Mouse (Mus musculus): Measurements from ENCODE around the gene Vmn1r209. TPM values are rescaled to one million over a fixed set of nuclear protein-coding genes. Genes with fewer than 3 reads are reported as not detected.
"Not testable (repeated sequence)": the region's sequence is repeated elsewhere in the genome, so short reads cannot be mapped to it uniquely, and the experiment has no call there.

Gene Vmn1r209
- polyA plus RNA-seq (2012; ENCODE audit: insufficient read depth, insufficient read length, missing spikeins): not detected in 2 replicates

DNA sequence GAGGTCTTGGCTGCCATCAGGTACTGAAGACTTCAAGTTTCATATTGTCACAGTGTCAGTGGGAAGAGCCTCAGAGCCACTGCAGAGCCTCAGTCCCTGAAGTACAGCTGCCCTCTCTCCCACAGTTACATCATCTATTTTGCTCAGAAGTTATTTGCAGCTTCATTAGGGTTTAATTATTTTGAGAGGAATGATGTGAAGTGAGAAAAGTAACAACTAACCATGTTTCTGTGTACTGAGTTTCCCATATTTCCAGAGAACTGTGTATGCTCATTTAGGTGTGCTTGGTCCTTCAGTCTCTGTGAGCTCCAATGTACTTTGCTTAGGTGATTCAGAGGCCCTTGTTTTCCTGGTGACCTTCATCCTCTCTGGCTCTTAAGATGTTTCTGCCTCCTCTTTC is at the start of gene Vmn1r209:
Gene Vmn1r209, minus strand, starts transcription at position 101 of the 400 bp plus-strand sequence.
- not testable (repeated sequence) for H3K4me3 ChIP-seq (ENCODE audit: insufficient read depth, low read depth, low read length)

DNA sequence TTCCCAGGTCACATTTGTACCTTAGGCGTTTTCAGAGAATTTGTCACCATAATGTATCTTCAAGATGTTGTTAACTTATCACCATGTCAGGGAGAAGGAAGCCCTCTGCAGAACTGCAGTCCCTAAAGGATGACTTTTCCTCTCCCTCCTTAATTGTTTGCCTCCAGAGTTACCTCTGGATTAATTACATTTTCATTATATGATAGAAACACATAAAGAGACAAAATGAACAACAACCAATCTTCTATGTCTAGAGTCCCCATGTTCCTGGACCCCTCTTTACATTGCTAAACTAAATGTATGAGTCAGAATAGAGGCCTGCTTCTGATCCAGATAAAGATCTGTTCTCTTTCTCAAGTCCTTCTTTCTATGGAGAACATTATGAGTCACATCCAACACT is 48.0 kb upstream of the Vmn1r209 start, which contains the start of gene Vmn1r211:
Gene Vmn1r211, minus strand, starts transcription at position 101 of the 400 bp plus-strand sequence.
- H3K4me3 ChIP-seq (ENCODE audit: insufficient read depth, low read depth, low read length): no peak within 1 kb of the TSS
- no peak within 1 kb of the TSS for H3K27ac ChIP-seq (replicated peaks; ENCODE audit: low read depth, low read length)
- no peaks in the 10 kb centered on the region for H3K4me1 ChIP-seq (ENCODE audit: control insufficient read depth, insufficient read depth, insufficient read length, low read length)

More for the DNA sequence above, at the start of gene Vmn1r209:
- not testable (repeated sequence) for H3K27ac ChIP-seq (replicated peaks; ENCODE audit: low read depth, low read length); H3K4me1 ChIP-seq (ENCODE audit: control insufficient read depth, insufficient read depth, insufficient read length, low read length)

DNA sequence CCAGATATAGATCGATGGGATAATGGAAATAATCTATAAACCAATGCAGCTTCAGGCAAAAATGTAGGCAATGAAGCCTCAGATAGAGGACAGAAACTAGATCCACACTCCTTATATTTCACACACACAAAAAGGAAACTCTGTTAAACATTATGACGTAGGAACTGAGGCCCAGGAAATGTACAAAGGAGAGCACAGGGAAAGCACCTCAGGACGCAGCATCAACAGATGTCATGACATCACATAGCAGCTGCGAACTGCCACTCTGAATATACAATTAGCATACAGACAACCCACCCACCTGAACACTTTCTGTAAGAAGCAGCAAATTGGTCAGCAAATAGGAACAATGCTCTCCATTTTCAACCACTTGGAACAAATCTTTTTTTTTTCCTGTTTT is 45.3 kb upstream of the Vmn1r209 start:
- H3K27ac ChIP-seq (replicated peaks; ENCODE audit: low read depth, low read length): no peak overlapping the region

DNA sequence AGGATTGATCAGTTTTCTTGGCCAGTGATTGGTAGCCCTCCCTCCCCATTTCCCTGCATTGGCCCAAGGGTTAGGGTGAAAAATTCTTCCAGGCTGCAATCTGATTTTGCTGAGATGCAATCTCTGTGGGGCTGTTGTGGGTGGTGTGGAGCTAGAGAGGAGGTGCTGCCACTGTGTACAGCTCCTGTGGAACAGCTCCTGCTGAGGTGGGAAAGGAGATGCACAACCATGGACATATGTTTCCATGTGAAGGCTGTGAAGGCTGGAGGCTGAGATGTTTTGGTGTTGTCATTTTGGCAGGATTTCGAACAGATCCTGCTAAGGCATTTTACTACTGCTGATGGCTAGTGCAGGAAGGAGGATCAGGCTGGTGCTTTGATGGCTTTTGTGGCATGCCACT is 37.3 kb upstream of the Vmn1r209 start:
- Histone ChIP-seq H3K4me1 (ENCODE audit: control insufficient read depth, insufficient read depth, insufficient read length, low read length) (no peaks in the 10 kb centered on the region), H3K4me3 (ENCODE audit: insufficient read depth, low read depth, low read length) (no peak overlapping the region), H3K27ac (replicated peaks; ENCODE audit: low read depth, low read length) (no peak overlapping the region)

More for the DNA sequence above, 45.3 kb upstream of the Vmn1r209 start:
- no peak overlapping the region for H3K4me3 ChIP-seq (ENCODE audit: insufficient read depth, low read depth, low read length)
- no peaks in the 10 kb centered on the region for H3K4me1 ChIP-seq (ENCODE audit: control insufficient read depth, insufficient read depth, insufficient read length, low read length)

DNA sequence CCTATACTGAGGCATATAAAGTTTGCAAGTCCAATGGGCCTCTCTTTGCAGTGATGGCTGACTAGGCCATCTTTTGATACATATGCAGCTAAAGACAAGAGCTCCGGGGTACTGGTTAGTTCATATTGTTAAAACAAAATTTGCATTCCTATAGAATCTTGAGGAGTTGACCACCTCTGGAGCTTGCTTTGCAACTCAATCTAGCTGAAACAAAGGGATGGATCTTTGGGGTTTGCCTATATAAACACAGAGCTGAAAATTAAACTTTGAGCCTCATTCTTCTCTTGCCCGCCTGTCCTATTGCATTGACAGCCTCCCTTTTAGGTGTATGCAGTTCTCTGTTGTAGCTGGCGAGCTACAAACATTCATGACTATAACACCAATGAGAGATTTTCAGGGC is 34.8 kb upstream of the Vmn1r209 start:
- not testable (repeated sequence) for H3K27ac ChIP-seq (replicated peaks; ENCODE audit: low read depth, low read length); H3K4me1 ChIP-seq (ENCODE audit: control insufficient read depth, insufficient read depth, insufficient read length, low read length)

DNA sequence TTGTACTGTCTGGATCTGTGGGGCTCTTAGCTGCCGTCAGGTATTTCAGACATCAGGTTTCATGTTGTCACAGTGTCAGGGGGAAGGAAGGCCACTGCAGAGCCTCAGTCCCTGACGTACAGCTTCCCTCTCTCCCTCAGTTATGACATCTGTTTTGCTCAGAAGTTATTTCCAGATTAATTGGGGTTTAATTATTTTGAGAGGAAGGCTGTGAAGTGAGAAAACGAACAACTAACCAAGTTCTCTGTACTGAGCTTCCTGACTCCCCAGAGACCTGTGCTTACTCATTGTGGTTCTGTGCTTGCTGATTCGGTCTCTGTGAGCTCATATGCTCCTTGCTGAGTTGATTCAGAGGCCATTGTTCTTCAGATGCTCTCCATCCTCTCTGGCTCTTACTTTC is 21.8 kb upstream of the Vmn1r209 start, which contains the start of gene Vmn1r210:
Gene Vmn1r210, minus strand, starts transcription at position 101 of the 400 bp plus-strand sequence.
- Histone ChIP-seq H3K4me3 (ENCODE audit: insufficient read depth, low read depth, low read length) (no peak within 1 kb of the TSS), H3K4me1 (ENCODE audit: control insufficient read depth, insufficient read depth, insufficient read length, low read length) (no peaks in the 10 kb centered on the region), H3K27ac (replicated peaks; ENCODE audit: low read depth, low read length) (no peak within 1 kb of the TSS)

More for the DNA sequence above, 34.8 kb upstream of the Vmn1r209 start:
- not testable (repeated sequence) for H3K4me3 ChIP-seq (ENCODE audit: insufficient read depth, low read depth, low read length)

DNA sequence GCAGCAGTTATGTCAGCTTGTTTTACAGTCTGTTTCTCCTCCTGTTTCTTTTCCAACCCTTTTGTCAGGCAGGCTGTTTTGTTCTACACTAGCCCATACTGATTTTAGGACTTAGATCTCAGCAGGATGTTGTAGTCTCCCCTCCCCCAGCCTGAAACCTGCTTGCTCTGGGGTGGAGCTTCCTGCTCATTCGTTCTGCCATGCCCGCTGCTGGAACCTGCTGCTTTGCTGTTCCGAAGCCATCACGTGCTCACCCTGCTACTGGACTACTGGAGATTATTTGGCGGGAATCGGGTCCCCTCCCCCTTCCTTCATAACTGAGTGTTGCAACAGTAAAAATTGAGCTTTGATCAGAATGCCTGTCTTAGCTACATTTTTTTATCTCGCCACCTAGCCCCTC is 19.9 kb upstream of the Vmn1r209 start:
- H3K4me3 ChIP-seq (ENCODE audit: insufficient read depth, low read depth, low read length); H3K4me1 ChIP-seq (ENCODE audit: control insufficient read depth, insufficient read depth, insufficient read length, low read length); H3K27ac ChIP-seq (replicated peaks; ENCODE audit: low read depth, low read length): not testable (repeated sequence)

DNA sequence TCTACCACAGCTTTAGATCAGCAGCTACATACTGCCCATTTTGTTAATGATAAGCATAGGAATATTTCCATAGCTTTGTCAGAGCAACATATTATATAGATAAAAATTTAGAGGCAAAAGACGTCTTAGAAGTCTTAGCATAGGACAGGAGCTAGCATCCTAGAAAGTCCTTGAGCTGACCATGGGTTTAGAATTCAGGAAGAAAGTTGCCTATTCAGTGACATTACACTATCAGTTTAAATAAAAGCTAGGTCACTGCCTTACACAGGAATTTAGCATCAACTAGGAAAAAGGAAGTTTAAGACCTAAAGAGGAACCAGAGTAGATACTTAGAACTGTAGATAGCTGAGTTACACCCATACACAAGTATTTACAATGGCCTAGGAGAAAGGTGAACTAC is 12.1 kb upstream of the Vmn1r209 start:
- H3K4me3 ChIP-seq (ENCODE audit: insufficient read depth, low read depth, low read length); H3K4me1 ChIP-seq (ENCODE audit: control insufficient read depth, insufficient read depth, insufficient read length, low read length); H3K27ac ChIP-seq (replicated peaks; ENCODE audit: low read depth, low read length): not testable (repeated sequence)

DNA sequence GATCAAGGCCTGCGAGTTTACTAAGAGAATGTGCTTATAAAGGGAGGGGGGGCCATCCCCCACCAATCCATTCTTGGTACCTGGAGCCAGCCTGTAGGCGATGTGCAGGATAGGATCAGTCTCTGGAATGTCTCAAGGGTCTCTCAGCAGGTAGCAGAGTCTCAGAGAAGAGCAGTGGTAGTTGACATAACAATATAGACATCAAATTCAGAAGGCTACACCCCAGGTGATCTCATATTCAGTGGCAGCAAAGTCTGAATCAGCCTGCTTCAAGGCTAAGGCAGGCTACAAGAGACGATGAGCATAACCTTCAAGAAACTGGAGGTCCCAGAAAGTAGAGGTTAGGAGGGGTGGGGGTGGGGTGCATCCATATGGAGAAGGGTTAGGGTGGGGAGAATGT is 21.4 kb downstream of the Vmn1r209 start:
- H3K4me1 ChIP-seq (ENCODE audit: control insufficient read depth, insufficient read depth, insufficient read length, low read length); H3K27ac ChIP-seq (replicated peaks; ENCODE audit: low read depth, low read length); H3K4me3 ChIP-seq (ENCODE audit: insufficient read depth, low read depth, low read length): not testable (repeated sequence)

DNA sequence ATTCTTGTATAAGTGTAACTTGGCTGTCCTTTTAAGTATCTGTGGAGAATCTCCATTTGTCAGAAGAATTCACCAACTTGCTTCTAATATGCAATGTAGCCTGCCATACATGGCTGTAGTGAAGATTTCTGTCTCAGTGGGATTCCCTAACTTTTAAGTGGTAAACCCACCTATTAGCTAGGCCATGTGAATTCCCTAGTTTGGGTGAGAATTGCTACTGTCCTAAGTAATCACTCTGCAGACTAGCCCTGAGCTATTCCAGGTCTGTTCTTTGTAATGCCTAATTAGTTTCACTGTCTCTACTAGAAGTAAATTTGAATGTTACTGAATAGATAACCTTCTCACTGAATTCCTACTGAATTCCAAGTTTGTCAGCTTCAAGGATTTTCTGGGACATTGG is 25.3 kb downstream of the Vmn1r209 start:
- not testable (repeated sequence) for H3K27ac ChIP-seq (replicated peaks; ENCODE audit: low read depth, low read length)

DNA sequence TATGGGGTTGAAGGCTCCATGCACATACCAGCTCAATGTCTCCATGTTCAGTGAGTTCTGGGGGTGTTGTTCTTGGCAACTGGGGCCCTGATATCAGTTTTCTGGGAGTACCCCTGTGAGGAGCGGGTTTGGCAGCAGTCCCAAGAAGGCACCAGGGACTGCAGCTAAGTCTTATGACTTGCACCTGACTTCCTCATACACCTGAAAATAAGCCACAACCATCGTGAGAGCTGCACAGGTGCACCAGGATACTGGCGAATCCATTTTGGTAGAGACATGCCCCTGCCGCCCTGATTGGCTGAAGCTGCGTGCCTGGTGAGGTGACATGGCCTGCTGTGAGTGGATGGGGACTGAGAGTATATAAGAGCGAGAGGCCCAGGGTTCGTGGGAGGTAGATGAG is 32.2 kb downstream of the Vmn1r209 start, which contains the start of gene Vmn1r208:
Gene Vmn1r208, minus strand, starts transcription at position 101 of the 400 bp plus-strand sequence.
- H3K4me1 ChIP-seq (ENCODE audit: control insufficient read depth, insufficient read depth, insufficient read length, low read length); H3K4me3 ChIP-seq (ENCODE audit: insufficient read depth, low read depth, low read length); H3K27ac ChIP-seq (replicated peaks; ENCODE audit: low read depth, low read length): not testable (repeated sequence)

More for the DNA sequence above, 25.3 kb downstream of the Vmn1r209 start:
- not testable (repeated sequence) for H3K4me1 ChIP-seq (ENCODE audit: control insufficient read depth, insufficient read depth, insufficient read length, low read length); H3K4me3 ChIP-seq (ENCODE audit: insufficient read depth, low read depth, low read length)

DNA sequence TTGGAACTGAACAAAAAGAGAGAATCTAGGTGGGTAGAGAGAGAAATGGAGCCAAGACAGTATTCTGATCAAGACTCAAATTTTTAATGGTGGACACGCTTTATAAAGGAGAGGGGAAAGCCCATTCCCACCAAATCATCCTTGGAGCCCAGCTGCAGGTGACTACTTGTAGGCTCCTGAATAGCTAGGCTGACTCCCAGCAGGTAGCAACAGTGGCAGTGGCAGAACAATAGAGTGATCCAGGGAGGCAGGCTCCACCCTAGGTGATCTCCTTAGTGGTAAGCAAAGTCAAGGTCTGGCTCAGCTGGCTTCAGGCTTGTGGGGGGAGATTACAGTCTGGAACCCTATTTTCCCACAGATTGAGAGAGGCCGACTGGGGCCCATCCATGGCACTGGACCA is 37.9 kb downstream of the Vmn1r209 start:
- H3K4me1 ChIP-seq (ENCODE audit: control insufficient read depth, insufficient read depth, insufficient read length, low read length); H3K27ac ChIP-seq (replicated peaks; ENCODE audit: low read depth, low read length); H3K4me3 ChIP-seq (ENCODE audit: insufficient read depth, low read depth, low read length): not testable (repeated sequence)

Other genes with a start within 250 kb of the Vmn1r209 start
- not detected in 2 replicates for gene Vmn1r205, start 216.7 kb downstream of the Vmn1r209 start, polyA plus RNA-seq (2012; ENCODE audit: insufficient read depth, insufficient read length, missing spikeins)
- gene Vmn1r206, start 185.4 kb downstream of the Vmn1r209 start, polyA plus RNA-seq (2012; ENCODE audit: insufficient read depth, insufficient read length, missing spikeins): not detected in 2 replicates
- not detected in 2 replicates for gene Vmn1r207-ps, start 80.1 kb downstream of the Vmn1r209 start, polyA plus RNA-seq (2012; ENCODE audit: insufficient read depth, insufficient read length, missing spikeins)
- gene Vmn1r208, start 32.3 kb downstream of the Vmn1r209 start, polyA plus RNA-seq (2012; ENCODE audit: insufficient read depth, insufficient read length, missing spikeins): not detected in 2 replicates
- gene Vmn1r210, start 21.7 kb upstream of the Vmn1r209 start, polyA plus RNA-seq (2012; ENCODE audit: insufficient read depth, insufficient read length, missing spikeins): not detected in 2 replicates
- not detected in 2 replicates for gene Vmn1r211, start 47.9 kb upstream of the Vmn1r209 start, polyA plus RNA-seq (2012; ENCODE audit: insufficient read depth, insufficient read length, missing spikeins)
- not detected in 2 replicates for gene Vmn1r212, start 74.5 kb upstream of the Vmn1r209 start, polyA plus RNA-seq (2012; ENCODE audit: insufficient read depth, insufficient read length, missing spikeins)
- not detected in 2 replicates for gene Vmn1r213, start 198.0 kb upstream of the Vmn1r209 start, polyA plus RNA-seq (2012; ENCODE audit: insufficient read depth, insufficient read length, missing spikeins)
- not detected in 2 replicates for gene Vmn1r214, start 220.7 kb upstream of the Vmn1r209 start, polyA plus RNA-seq (2012; ENCODE audit: insufficient read depth, insufficient read length, missing spikeins)